Mouse (Mus musculus): ENCODE results near the gene Nectin2. TPM values are rescaled to one million over a fixed set of nuclear protein-coding genes. Genes with fewer than 3 reads are reported as not detected.
"Not testable (repeated sequence)": the region's sequence is repeated elsewhere in the genome, so short reads cannot be mapped to it uniquely, and the experiment has no call there.

Nectin2 gene
- polyA plus RNA-seq, 2 experiments = 58.9 to 71.3 TPM

- Histone ChIP-seq H3K27me3 (ENCODE audit: control insufficient read depth, insufficient read depth, low read length) (peaks cover 25% of the 10 kb centered on the region), H3K4me2 (replicated peaks; ENCODE audit: low read depth, low read length, severe bottlenecking) (no peak overlapping the region), H3K9ac (ENCODE audit: low read depth, low read length, severe bottlenecking) (no peak overlapping the region), H3K4me3 (replicated peaks; ENCODE audit: low read length) (no peak overlapping the region), H3K4me1 (ENCODE audit: control insufficient read depth, insufficient read depth, low read length) (no peaks in the 10 kb centered on the region), H3K36me3 (ENCODE audit: control insufficient read depth, insufficient read depth, low read length) (no peaks in the 10 kb centered on the region), H3K9me3 (ENCODE audit: control insufficient read depth, low read length) (no peaks in the 10 kb centered on the region), H3K27ac (replicated peaks; ENCODE audit: low read depth, low read length) (no peak overlapping the region)
- WGBS = 80% methylated on average over 19 of the region's 19 CpGs
- TF ChIP-seq POLR2A (IDR thresholded peaks at IDR 0.05; ENCODE audit: borderline replicate concordance, extremely low read depth, insufficient read depth, insufficient read length) = no peak
- no peak for ATAC-seq (ENCODE audit: low FRiP score, low read depth)
- DNase-seq (ENCODE audit: low spot score) = no peak
Measured at GRCm38 (mm10) chr7:19792701-19793630, 42.7 kb upstream of the Nectin2 start.

- H3K36me3 ChIP-seq (ENCODE audit: control insufficient read depth, insufficient read depth, low read length); H3K4me1 ChIP-seq (ENCODE audit: control insufficient read depth, insufficient read depth, low read length); H3K9ac ChIP-seq (ENCODE audit: low read depth, low read length, severe bottlenecking); H3K4me3 ChIP-seq (replicated peaks; ENCODE audit: low read length); DNase-seq (ENCODE audit: low spot score); H3K27ac ChIP-seq (replicated peaks; ENCODE audit: low read depth, low read length); H3K9me3 ChIP-seq (ENCODE audit: control insufficient read depth, low read length); ATAC-seq (ENCODE audit: low FRiP score, low read depth); H3K4me2 ChIP-seq (replicated peaks; ENCODE audit: low read depth, low read length, severe bottlenecking): not testable (repeated sequence)
- 94% methylated on average over 2 of the region's 2 CpGs for WGBS
- peaks cover 14% of the 10 kb centered on the region for H3K27me3 ChIP-seq (ENCODE audit: control insufficient read depth, insufficient read depth, low read length)
Measured at GRCm38 (mm10) chr7:19791504-19791903, 41.2 kb upstream of the Nectin2 start.

DNA sequence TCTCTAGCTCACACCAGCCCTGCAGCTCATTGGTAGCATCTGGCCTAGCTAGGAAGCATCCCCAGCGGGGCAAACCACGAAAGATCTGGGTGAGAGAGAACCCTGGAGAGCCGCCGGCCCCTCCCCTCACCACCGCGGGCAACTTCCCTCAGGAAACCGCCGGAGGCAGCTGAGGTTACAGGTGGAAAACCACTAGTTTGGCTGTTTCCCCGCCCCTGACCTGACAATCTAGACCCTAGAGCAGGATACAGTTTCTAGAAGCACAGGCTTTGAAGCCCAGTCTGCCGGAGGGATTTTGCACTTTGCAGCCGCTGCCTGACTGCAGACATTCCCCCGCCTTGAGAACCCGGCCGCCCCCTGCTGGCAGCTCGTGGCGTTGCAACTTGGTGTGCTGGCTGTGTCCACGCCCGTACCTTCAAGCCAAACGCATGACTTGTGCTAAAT is 39.6 kb upstream of the Nectin2 start:
- Histone ChIP-seq H3K27ac (replicated peaks; ENCODE audit: low read depth, low read length) (no peak overlapping the region), H3K9me3 (ENCODE audit: control insufficient read depth, low read length) (no peaks in the 10 kb centered on the region), H3K4me2 (replicated peaks; ENCODE audit: low read depth, low read length, severe bottlenecking) (peak overlapping the region; percentile 63), H3K9ac (ENCODE audit: low read depth, low read length, severe bottlenecking) (0 out of 2 replicates have a peak overlapping the region, but pooled peaks have one; percentile 29), H3K27me3 (ENCODE audit: control insufficient read depth, insufficient read depth, low read length) (0 out of 2 replicates have a peak, but pooled peaks cover 2% of the 10 kb centered on the region), H3K36me3 (ENCODE audit: control insufficient read depth, insufficient read depth, low read length) (no peaks in the 10 kb centered on the region), H3K4me1 (ENCODE audit: control insufficient read depth, insufficient read depth, low read length) (no peaks in the 10 kb centered on the region), H3K4me3 (replicated peaks; ENCODE audit: low read length) (peak overlapping the region; percentile 27)
- DNase-seq (ENCODE audit: low spot score) (peak; percentile 84), ATAC-seq (ENCODE audit: low FRiP score, low read depth) (peak; percentile 67)
- TF ChIP-seq POLR2A (IDR thresholded peaks at IDR 0.05; ENCODE audit: borderline replicate concordance, extremely low read depth, insufficient read depth, insufficient read length) = no peak
- 2% methylated on average over 16 of the region's 19 CpGs for WGBS

- Histone ChIP-seq H3K4me2 (replicated peaks; ENCODE audit: low read depth, low read length, severe bottlenecking) (no peak overlapping the region), H3K36me3 (ENCODE audit: control insufficient read depth, insufficient read depth, low read length) (no peaks in the 10 kb centered on the region), H3K9ac (ENCODE audit: low read depth, low read length, severe bottlenecking) (no peak overlapping the region), H3K27me3 (ENCODE audit: control insufficient read depth, insufficient read depth, low read length) (no peaks in the 10 kb centered on the region), H3K9me3 (ENCODE audit: control insufficient read depth, low read length) (no peaks in the 10 kb centered on the region), H3K4me3 (replicated peaks; ENCODE audit: low read length) (no peak overlapping the region), H3K27ac (replicated peaks; ENCODE audit: low read depth, low read length) (no peak overlapping the region), H3K4me1 (ENCODE audit: control insufficient read depth, insufficient read depth, low read length) (no peaks in the 10 kb centered on the region)
- DNase-seq (ENCODE audit: low spot score) = peak; percentile 35
- WGBS = 38% methylated on average over 12 of the region's 12 CpGs
- peak; percentile 56 for ATAC-seq (ENCODE audit: low FRiP score, low read depth)
- no peak for TF ChIP-seq POLR2A (IDR thresholded peaks at IDR 0.05; ENCODE audit: borderline replicate concordance, extremely low read depth, insufficient read depth, insufficient read length)
Measured at GRCm38 (mm10) chr7:19785874-19786458, 35.7 kb upstream of the Nectin2 start.

GRCm38 (mm10) chr7:19784764-19785535 is 34.7 kb upstream of the Nectin2 start:
- Histone ChIP-seq H3K4me2 (replicated peaks; ENCODE audit: low read depth, low read length, severe bottlenecking) (no peak overlapping the region), H3K4me1 (ENCODE audit: control insufficient read depth, insufficient read depth, low read length) (no peaks in the 10 kb centered on the region), H3K27ac (replicated peaks; ENCODE audit: low read depth, low read length) (no peak overlapping the region), H3K9me3 (ENCODE audit: control insufficient read depth, low read length) (no peaks in the 10 kb centered on the region), H3K4me3 (replicated peaks; ENCODE audit: low read length) (no peak overlapping the region), H3K36me3 (ENCODE audit: control insufficient read depth, insufficient read depth, low read length) (no peaks in the 10 kb centered on the region), H3K27me3 (ENCODE audit: control insufficient read depth, insufficient read depth, low read length) (no peaks in the 10 kb centered on the region), H3K9ac (ENCODE audit: low read depth, low read length, severe bottlenecking) (no peak overlapping the region)
- ATAC-seq (ENCODE audit: low FRiP score, low read depth) (no peak), DNase-seq (ENCODE audit: low spot score) (no peak)
- WGBS = 26% methylated on average over 11 of the region's 11 CpGs
- TF ChIP-seq POLR2A (IDR thresholded peaks at IDR 0.05; ENCODE audit: borderline replicate concordance, extremely low read depth, insufficient read depth, insufficient read length) = no peak

All from limb, embryonic 14.5 days (tissue).